Mouse (Mus musculus): ENCODE results near the gene Eps8.

- TF ChIP-seq POLR2A (IDR thresholded peaks at IDR 0.05; ENCODE audit: borderline replicate concordance, insufficient read depth, low read length) (no peak), CTCF (IDR thresholded peaks at IDR 0.05; ENCODE audit: borderline replicate concordance, insufficient read depth, low read depth, low read length) (no peak)
Measured at GRCm38 (mm10) chr6:137583056-137583455, 71.6 kb downstream of the Eps8 start.
